Mouse (Mus musculus) thymus, adult 2 months (tissue): Measurements from ENCODE around the gene Dgka.

ENCODE experiments used
- CTCF ChIP-seq: fragments of 200-500 bp; IDR thresholded peaks from 2 replicates; pipeline ENCODE4 v1.5.1; 2012; ENCODE audit warnings: mild to moderate bottlenecking, control low read depth, low read length, moderate library complexity, borderline replicate concordance; ENCODE audit not compliant: control insufficient read depth, poor library complexity, insufficient read depth; ENCODE audit errors: extremely low read depth
- POLR2A ChIP-seq: fragments of 200-500 bp; IDR thresholded peaks from 2 replicates; pipeline ENCODE4 v1.6.1; 2012; ENCODE audit warnings: mild to moderate bottlenecking, low read length, control low read depth, moderate library complexity; ENCODE audit not compliant: control insufficient read depth, poor library complexity, insufficient read depth; ENCODE audit errors: extremely low read depth

DNA sequence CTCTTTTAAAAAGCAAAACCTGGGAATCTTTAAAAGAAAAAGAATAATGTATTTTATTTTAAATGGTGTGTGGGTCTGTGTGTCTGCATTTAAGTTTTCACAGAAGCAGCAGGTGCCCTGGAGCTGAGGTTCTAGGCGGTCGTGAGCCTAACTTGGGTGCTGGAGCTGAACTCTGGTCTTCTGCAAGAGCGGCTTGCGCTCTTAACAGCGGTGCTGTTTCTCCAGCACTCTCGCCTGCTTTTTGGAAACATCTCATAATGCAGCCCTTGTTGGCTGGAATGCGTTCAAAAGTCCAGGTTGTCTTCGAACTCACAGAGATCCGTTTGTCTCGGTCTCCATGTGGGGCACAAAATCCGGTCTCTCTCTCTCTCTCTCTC lies 39.4 kb downstream of the Dgka start:
- TF ChIP-seq CTCF (no peak), POLR2A (no peak)
